Mouse (Mus musculus) liver, adult 2 months (tissue): ENCODE results near the gene Ifna11. TPM values are rescaled to one million over a fixed set of nuclear protein-coding genes. Genes with fewer than 3 reads are reported as not detected.
"Not testable (repeated sequence)": the region's sequence is repeated elsewhere in the genome, so short reads cannot be mapped to it uniquely, and the experiment has no call there.

Source experiments
- DNase-seq: peaks from one replicate; pipeline ENCODE4 v3.0.0-alpha.2; 2011; ENCODE audit warnings: low read depth, low spot score; ENCODE audit errors: extremely low read depth
- H3K27ac ChIP-seq: fragments of 200-500 bp; replicated peaks from 2 replicates; pipeline ENCODE4 v1.5.1; 2012; ENCODE audit warnings: low read depth, mild to moderate bottlenecking, control low read depth, inconsistent platforms, low read length; ENCODE audit not compliant: insufficient read depth
- H3K27me3 ChIP-seq: fragments of 200-500 bp; 2 replicates; pipeline ENCODE4 v1.6.1; 2012; ENCODE audit warnings: mild to moderate bottlenecking, moderate library complexity, low read length, inconsistent platforms; ENCODE audit not compliant: control insufficient read depth, insufficient read depth
- H3K36me3 ChIP-seq: fragments of 200-500 bp; 2 replicates; pipeline ENCODE4 v1.6.1; 2012; ENCODE audit warnings: low read length, inconsistent platforms; ENCODE audit not compliant: control insufficient read depth, insufficient read depth
- H3K4me1 ChIP-seq: fragments of 200-500 bp; 2 replicates; pipeline ENCODE4 v1.6.1; 2011; ENCODE audit warnings: low read length; ENCODE audit not compliant: control insufficient read depth, insufficient read depth
- H3K4me3 ChIP-seq: fragments of 200-500 bp; 2 replicates; pipeline ENCODE4 v1.5.1; 2011; ENCODE audit warnings: low read depth, mild to moderate bottlenecking, control low read depth, low read length, moderate library complexity; ENCODE audit not compliant: insufficient read depth
- H3K79me2 ChIP-seq: fragments of 200-500 bp; 2 replicates; pipeline ENCODE4 v1.6.1; 2012; ENCODE audit warnings: inconsistent platforms, mild to moderate bottlenecking, low read length, moderate library complexity; ENCODE audit not compliant: control insufficient read depth, insufficient read depth
- H3K9ac ChIP-seq: fragments of 200-500 bp; 2 replicates; pipeline ENCODE4 v1.6.1; 2012; ENCODE audit warnings: low read depth, mild to moderate bottlenecking, control low read depth, inconsistent platforms, low read length
- CTCF ChIP-seq: fragments of 200-500 bp; IDR thresholded peaks from 2 replicates; pipeline ENCODE4 v1.5.1; 2011; ENCODE audit warnings: low read depth, low read length, control low read depth
- POLR2A ChIP-seq: fragments of 200-500 bp; IDR thresholded peaks from 2 replicates; pipeline ENCODE4 v1.6.1; 2011; ENCODE audit warnings: low read length, control low read depth; ENCODE audit not compliant: insufficient read depth; ENCODE audit errors: extremely low read depth
- WGBS: fragments of 180-500 bp; shearing (Covaris S2); methylation state at CpG from one replicate; pipeline ENCODE4 v1.1.7; 2018; 5-methylcytosine and 5-hydroxymethylcytosine counted together
- polyA plus RNA-seq: library from polyadenylated mRNA; depleted of rRNA; stranded (reverse); fragments of >200 nt; gene quantifications from 2 replicates; pipeline ENCODE4 v1.2.3, GENCODE M21; 2012; rRNA removed
- total RNA-seq: library from RNA; depleted of rRNA; stranded (reverse); fragments of >200 nt; gene quantifications from 2 replicates; pipeline ENCODE4 v1.2.3, GENCODE M21; 2014; rRNA removed

Ifna11 gene
- total RNA-seq (not detected in 2 replicates), polyA plus RNA-seq (not detected in 2 replicates)

- Histone ChIP-seq H3K9ac (no peak within 1 kb of the TSS), H3K4me3 (no peak within 1 kb of the TSS), H3K27ac (no peak within 1 kb of the TSS), H3K79me2 (no peaks in the 10 kb centered on the region), H3K36me3 (no peaks in the 10 kb centered on the region), H3K4me1 (no peaks in the 10 kb centered on the region), H3K27me3 (no peaks in the 10 kb centered on the region)
- 79% methylated on average over 1 of the region's 1 CpGs for WGBS
- no peak for TF ChIP-seq POLR2A
- TF ChIP-seq CTCF, result no peak
- no peak for DNase-seq
These were observed at the start of gene Ifna11 for GRCm38 (mm10) chr4:88819659-88820058. Ifna11 (plus strand) TSS chr4:88819959.

GRCm38 (mm10) chr4:88773534-88773933 is 46.2 kb upstream of the Ifna11 start, which contains the start of gene Gm13290:
Gm13290 (plus strand) TSS chr4:88773834.
- not testable (repeated sequence) for H3K4me3 ChIP-seq, H3K9ac ChIP-seq, H3K36me3 ChIP-seq, H3K4me1 ChIP-seq, H3K79me2 ChIP-seq, DNase-seq, H3K27me3 ChIP-seq, H3K27ac ChIP-seq
- WGBS, result no CpG with 5 or more reads among the region's 32 CpGs

- not testable (repeated sequence) for H3K9ac ChIP-seq, H3K27ac ChIP-seq, H3K4me1 ChIP-seq, DNase-seq, H3K36me3 ChIP-seq, H3K27me3 ChIP-seq, H3K4me3 ChIP-seq, H3K79me2 ChIP-seq
- WGBS, result no CpG with 5 or more reads among the region's 29 CpGs
These were observed 43.1 kb upstream of the Ifna11 start, which contains the start of gene Gm13289 for GRCm38 (mm10) chr4:88776622-88777021. Gm13289 (plus strand) TSS chr4:88776922.

- not testable (repeated sequence) for H3K27me3 ChIP-seq, DNase-seq, H3K79me2 ChIP-seq, H3K36me3 ChIP-seq, H3K4me1 ChIP-seq, H3K9ac ChIP-seq, H3K27ac ChIP-seq, H3K4me3 ChIP-seq
- WGBS, result no CpG with 5 or more reads among the region's 29 CpGs
These were observed 40.2 kb upstream of the Ifna11 start, which contains the start of gene Gm13272 for GRCm38 (mm10) chr4:88779550-88779949. Gm13272 (plus strand) TSS chr4:88779850.

GRCm38 (mm10) chr4:88780320-88780719 is 39.4 kb upstream of the Ifna11 start:
- not testable (repeated sequence) for H3K4me3 ChIP-seq, H3K79me2 ChIP-seq, H3K27ac ChIP-seq, DNase-seq, H3K9ac ChIP-seq, H3K27me3 ChIP-seq, H3K4me1 ChIP-seq, H3K36me3 ChIP-seq
- 51% methylated on average over 16 of the region's 18 CpGs for WGBS

GRCm38 (mm10) chr4:88781831-88782230 is 37.9 kb upstream of the Ifna11 start, which contains the start of gene Ifnz:
Ifnz (plus strand) TSS chr4:88782131.
- H3K79me2 ChIP-seq, H3K4me1 ChIP-seq, H3K27me3 ChIP-seq, H3K9ac ChIP-seq, H3K36me3 ChIP-seq, DNase-seq, H3K4me3 ChIP-seq: not testable (repeated sequence)
- 0 out of 2 replicates have a peak within 1 kb of the TSS, but pooled peaks have one; percentile 12 for H3K27ac ChIP-seq
- WGBS, result 9% methylated on average over 5 of the region's 7 CpGs

GRCm38 (mm10) chr4:88782335-88782734 is 37.4 kb upstream of the Ifna11 start:
- under 1% methylated on average over 19 of the region's 31 CpGs for WGBS
- H3K79me2 ChIP-seq, H3K36me3 ChIP-seq, DNase-seq, H3K4me1 ChIP-seq, H3K9ac ChIP-seq, H3K4me3 ChIP-seq, H3K27me3 ChIP-seq: not testable (repeated sequence)
- H3K27ac ChIP-seq, result 0 out of 2 replicates have a peak overlapping the region, but pooled peaks have one; percentile 12

GRCm38 (mm10) chr4:88785409-88785808 is 34.4 kb upstream of the Ifna11 start, which contains the start of gene Gm13276:
Gm13276 (plus strand) TSS chr4:88785709.
- H3K9ac ChIP-seq, H3K27ac ChIP-seq: not testable (repeated sequence)
- WGBS, result no CpG with 5 or more reads among the region's 27 CpGs

More at GRCm38 (mm10) chr4:88785409-88785808, 34.4 kb upstream of the Ifna11 start, which contains the start of gene Gm13276:
- not testable (repeated sequence) for H3K4me1 ChIP-seq, H3K36me3 ChIP-seq, H3K27me3 ChIP-seq, H3K79me2 ChIP-seq, DNase-seq, H3K4me3 ChIP-seq
